Mouse (Mus musculus): ENCODE results near the gene Dop1b.
"Not testable (repeated sequence)": the region's sequence is repeated elsewhere in the genome, so short reads cannot be mapped to it uniquely, and the experiment has no call there.

Gene Dop1b

GRCm38 (mm10) chr16:93711411-93712188 is at the start of gene Dop1b:
Gene Dop1b (plus strand): TSS chr16:93711904.
- peak; percentile 99 for DNase-seq (ENCODE audit: low spot score)

- DNase-seq (ENCODE audit: low spot score) = no peak
These were observed 43.7 kb upstream of the Dop1b start for GRCm38 (mm10) chr16:93667976-93668375.

- no peak for DNase-seq (ENCODE audit: low spot score)
These were observed 42.2 kb upstream of the Dop1b start for GRCm38 (mm10) chr16:93669521-93669920.

GRCm38 (mm10) chr16:93670466-93670865 is 41.2 kb upstream of the Dop1b start:
- not testable (repeated sequence) for DNase-seq (ENCODE audit: low spot score)

GRCm38 (mm10) chr16:93671064-93671463 is 40.6 kb upstream of the Dop1b start:
- no peak for DNase-seq (ENCODE audit: low spot score)

GRCm38 (mm10) chr16:93676376-93676775 is 35.3 kb upstream of the Dop1b start:
- no peak for DNase-seq (ENCODE audit: low spot score)

- DNase-seq (ENCODE audit: low spot score) = no peak
These were observed 33.5 kb upstream of the Dop1b start for GRCm38 (mm10) chr16:93678206-93678605.

- no peak for DNase-seq (ENCODE audit: low spot score)
These were observed 32.5 kb upstream of the Dop1b start for GRCm38 (mm10) chr16:93679165-93679564.

GRCm38 (mm10) chr16:93682156-93682688 is 29.5 kb upstream of the Dop1b start:
- no peak for DNase-seq (ENCODE audit: low spot score)

GRCm38 (mm10) chr16:93682689-93683507 is 28.8 kb upstream of the Dop1b start, which contains the start of gene Cbr3:
Gene Cbr3 (plus strand): TSS chr16:93683215.
- DNase-seq (ENCODE audit: low spot score) = peak; percentile 44

GRCm38 (mm10) chr16:93683508-93684236 is 28.0 kb upstream of the Dop1b start:
- peak; percentile 21 for DNase-seq (ENCODE audit: low spot score)

- no peak for DNase-seq (ENCODE audit: low spot score)
These were observed 27.3 kb upstream of the Dop1b start for GRCm38 (mm10) chr16:93684441-93684840.

- DNase-seq (ENCODE audit: low spot score) = not testable (repeated sequence)
These were observed 25.9 kb upstream of the Dop1b start for GRCm38 (mm10) chr16:93685783-93686182.

GRCm38 (mm10) chr16:93686421-93686820 is 25.3 kb upstream of the Dop1b start:
- no peak for DNase-seq (ENCODE audit: low spot score)

GRCm38 (mm10) chr16:93686945-93687344 is 24.8 kb upstream of the Dop1b start:
- no peak for DNase-seq (ENCODE audit: low spot score)

- no peak for DNase-seq (ENCODE audit: low spot score)
These were observed 20.4 kb upstream of the Dop1b start for GRCm38 (mm10) chr16:93691206-93691841.

GRCm38 (mm10) chr16:93692744-93693143 is 19.0 kb upstream of the Dop1b start:
- DNase-seq (ENCODE audit: low spot score) = no peak

GRCm38 (mm10) chr16:93707116-93707515 is 4.6 kb upstream of the Dop1b start:
- no peak for DNase-seq (ENCODE audit: low spot score)

GRCm38 (mm10) chr16:93709217-93709616 is 2.5 kb upstream of the Dop1b start:
- no peak for DNase-seq (ENCODE audit: low spot score)

- no peak for DNase-seq (ENCODE audit: low spot score)
These were observed 780 bp upstream of the Dop1b start for GRCm38 (mm10) chr16:93710924-93711323.

- DNase-seq (ENCODE audit: low spot score) = no peak
These were observed 633 bp downstream of the Dop1b start for GRCm38 (mm10) chr16:93712189-93712885.
